Mouse (Mus musculus): ENCODE data around the gene Mapk8ip1.
"Not testable (repeated sequence)": the region's sequence is repeated elsewhere in the genome, so short reads cannot be mapped to it uniquely, and the experiment has no call there.

The Mapk8ip1 gene

GRCm38 (mm10) chr2:92425366-92425765 lies 24.3 kb upstream of the Mapk8ip1 start:
- no peak for DNase-seq (ENCODE audit: low spot score in 2 of 2)

- no peak for DNase-seq (ENCODE audit: low spot score in 2 of 2)
These were observed 23.6 kb upstream of the Mapk8ip1 start for GRCm38 (mm10) chr2:92424462-92425308.

GRCm38 (mm10) chr2:92423702-92424461 lies 22.8 kb upstream of the Mapk8ip1 start:
- DNase-seq (ENCODE audit: low spot score in 2 of 2) = no peak

GRCm38 (mm10) chr2:92423156-92423555 lies 22.1 kb upstream of the Mapk8ip1 start:
- DNase-seq (ENCODE audit: low spot score in 2 of 2) = no peak

- no peak for DNase-seq (ENCODE audit: low spot score in 2 of 2)
These were observed 21.5 kb upstream of the Mapk8ip1 start for GRCm38 (mm10) chr2:92422388-92423135.

- no peak for DNase-seq (ENCODE audit: low spot score in 2 of 2)
These were observed 20.8 kb upstream of the Mapk8ip1 start for GRCm38 (mm10) chr2:92421723-92422387.

- DNase-seq (ENCODE audit: low spot score in 2 of 2) = no peak
These were observed 10.6 kb upstream of the Mapk8ip1 start for GRCm38 (mm10) chr2:92411705-92412104.

GRCm38 (mm10) chr2:92408309-92409045 lies 7.4 kb upstream of the Mapk8ip1 start:
- DNase-seq (ENCODE audit: low spot score in 2 of 2) = no peak

GRCm38 (mm10) chr2:92405687-92406086 lies 4.6 kb upstream of the Mapk8ip1 start:
- no peak for DNase-seq (ENCODE audit: low spot score in 2 of 2)

- DNase-seq (ENCODE audit: low spot score in 2 of 2) = no peak
These were observed 3.7 kb upstream of the Mapk8ip1 start for GRCm38 (mm10) chr2:92404737-92405136.

GRCm38 (mm10) chr2:92403776-92404319 lies 2.8 kb upstream of the Mapk8ip1 start:
- no peak for DNase-seq (ENCODE audit: low spot score in 2 of 2)

- DNase-seq (ENCODE audit: low spot score in 2 of 2) = no peak
These were observed 1.7 kb upstream of the Mapk8ip1 start for GRCm38 (mm10) chr2:92402591-92403326.

GRCm38 (mm10) chr2:92400682-92401081 lies 381 bp downstream of the Mapk8ip1 start:
- no peak for DNase-seq (ENCODE audit: low spot score in 2 of 2)

GRCm38 (mm10) chr2:92399877-92400276 lies 1.2 kb downstream of the Mapk8ip1 start:
- DNase-seq (ENCODE audit: low spot score in 2 of 2) = not testable (repeated sequence)

GRCm38 (mm10) chr2:92397436-92397835 lies 3.6 kb downstream of the Mapk8ip1 start:
- DNase-seq (ENCODE audit: low spot score in 2 of 2) = no peak

GRCm38 (mm10) chr2:92395535-92395934 lies 5.5 kb downstream of the Mapk8ip1 start:
- DNase-seq (ENCODE audit: low spot score in 2 of 2) = no peak

- no peak for DNase-seq (ENCODE audit: low spot score in 2 of 2)
These were observed 8.5 kb downstream of the Mapk8ip1 start for GRCm38 (mm10) chr2:92392318-92393264.

- DNase-seq (ENCODE audit: low spot score in 2 of 2) = no peak
These were observed 9.3 kb downstream of the Mapk8ip1 start for GRCm38 (mm10) chr2:92391703-92392317.

All from natural killer cell, adult 2 months (primary cell).